Mouse (Mus musculus) midbrain, embryonic 11.5 days (tissue): ENCODE results near the gene Hilpda. TPM values are rescaled to one million over a fixed set of nuclear protein-coding genes. Genes with fewer than 3 reads are reported as not detected.

Source experiments
- ATAC-seq: fragments of 200-750 bp; cut with Nextera tagmentation; 2 replicates; pipeline ENCODE4 v1.8.0; 2017; ENCODE audit warnings: moderate TSS enrichment, moderate library complexity; ENCODE audit not compliant: low FRiP score
- DNase-seq: peaks from one replicate; pipeline ENCODE4 v3.0.0; 2015; ENCODE audit warnings: low spot score; ENCODE audit errors: missing footprints
- H3K27ac ChIP-seq: fragments of 300-500 bp; sonication (generic); 2 replicates; pipeline ENCODE4 v1.5.1; 2014; ENCODE audit warnings: low read depth, low read length
- H3K27me3 ChIP-seq: fragments of 300-500 bp; sonication (generic); 2 replicates; pipeline ENCODE4 v1.6.1; 2014; ENCODE audit warnings: mild to moderate bottlenecking, low read length, moderate library complexity, mixed read lengths; ENCODE audit not compliant: control insufficient read depth, insufficient read depth
- H3K36me3 ChIP-seq: fragments of 300-500 bp; sonication (generic); 2 replicates; pipeline ENCODE4 v1.6.1; 2014; ENCODE audit warnings: mild to moderate bottlenecking, low read length, moderate library complexity, mixed read lengths; ENCODE audit not compliant: control insufficient read depth, insufficient read depth
- H3K4me1 ChIP-seq: fragments of 300-500 bp; sonication (generic); 2 replicates; pipeline ENCODE4 v1.6.1; 2014; ENCODE audit warnings: low read length; ENCODE audit not compliant: control insufficient read depth, insufficient read depth
- H3K4me2 ChIP-seq: fragments of 300-500 bp; sonication (generic); 2 replicates; pipeline ENCODE4 v1.6.1; 2014; ENCODE audit warnings: mild to moderate bottlenecking, moderate library complexity
- H3K4me3 ChIP-seq: fragments of 300-500 bp; sonication (generic); 2 replicates; pipeline ENCODE4 v1.5.1; 2014; ENCODE audit warnings: low read depth, low read length
- H3K9ac ChIP-seq: fragments of 300-500 bp; sonication (generic); 2 replicates; pipeline ENCODE4 v1.6.1; 2014; ENCODE audit warnings: low read length
- H3K9me3 ChIP-seq: fragments of 300-500 bp; sonication (generic); 2 replicates; pipeline ENCODE4 v1.6.1; 2016; ENCODE audit warnings: low read length; ENCODE audit not compliant: control insufficient read depth
- WGBS: fragments of 180-500 bp; shearing (Covaris S2); extraction: QIAGEN DNeasy Blood & Tissue Kit; methylation state at CpG from one replicate; pipeline ENCODE4 v1.1.7; 2014; 5-methylcytosine and 5-hydroxymethylcytosine counted together
- polyA plus RNA-seq: library from polyadenylated mRNA; unstranded; fragments of >200 nt; fragmentation: Nextera tagmentation; extraction: Ambion mirVana; gene quantifications from 2 replicates; pipeline ENCODE4 v1.2.1, GENCODE M21; 2014

Hilpda gene
- polyA plus RNA-seq, 1 experiment from 2014 or later = 30.1 TPM

- H3K4me1 ChIP-seq = peaks cover 3% of the 10 kb centered on the region; the same call in 1 of the 2 replicates
- no peak overlapping the region for H3K4me3 ChIP-seq
- H3K27ac ChIP-seq = no peak overlapping the region
- H3K4me2 ChIP-seq = no peak overlapping the region
- no peaks in the 10 kb centered on the region for H3K9me3 ChIP-seq
- no peaks in the 10 kb centered on the region for H3K27me3 ChIP-seq
- H3K36me3 ChIP-seq = no peaks in the 10 kb centered on the region
- ATAC-seq = no peak
- no peak for DNase-seq
- 51% methylated on average over 5 of the region's 5 CpGs for WGBS
- H3K9ac ChIP-seq = no peak overlapping the region
These were observed 15.7 kb downstream of the Hilpda start for GRCm38 (mm10) chr6:29287944-29288343.

- Histone ChIP-seq H3K27ac (no peak overlapping the region), H3K4me2 (no peak overlapping the region), H3K27me3 (no peaks in the 10 kb centered on the region), H3K9ac (no peak overlapping the region), H3K4me1 (peaks cover 3% of the 10 kb centered on the region; the same call in 1 of the 2 replicates), H3K4me3 (no peak overlapping the region), H3K36me3 (no peaks in the 10 kb centered on the region), H3K9me3 (no peaks in the 10 kb centered on the region)
- no peak for ATAC-seq
- no peak for DNase-seq
- 68% methylated on average over 6 of the region's 6 CpGs for WGBS
These were observed 16.4 kb downstream of the Hilpda start for GRCm38 (mm10) chr6:29288651-29289050.

GRCm38 (mm10) chr6:29299112-29299511 is 26.8 kb downstream of the Hilpda start:
- Histone ChIP-seq H3K27ac (no peak overlapping the region), H3K9ac (no peak overlapping the region), H3K9me3 (no peaks in the 10 kb centered on the region), H3K4me3 (no peak overlapping the region), H3K4me2 (no peak overlapping the region), H3K27me3 (no peaks in the 10 kb centered on the region), H3K4me1 (no peaks in the 10 kb centered on the region), H3K36me3 (no peaks in the 10 kb centered on the region)
- ATAC-seq = no peak
- WGBS = 71% methylated on average over 2 of the region's 2 CpGs
- DNase-seq = no peak

- no peak for DNase-seq
- no peak for ATAC-seq
- H3K9me3 ChIP-seq = no peaks in the 10 kb centered on the region
- no peak overlapping the region for H3K9ac ChIP-seq
- no peak overlapping the region for H3K27ac ChIP-seq
- H3K4me1 ChIP-seq = no peaks in the 10 kb centered on the region
- no peak overlapping the region for H3K4me3 ChIP-seq
- H3K27me3 ChIP-seq = no peaks in the 10 kb centered on the region
- no peaks in the 10 kb centered on the region for H3K36me3 ChIP-seq
- no peak overlapping the region for H3K4me2 ChIP-seq
These were observed 31.0 kb downstream of the Hilpda start for GRCm38 (mm10) chr6:29303251-29303650.

- Histone ChIP-seq H3K4me1 (no peaks in the 10 kb centered on the region), H3K9me3 (no peaks in the 10 kb centered on the region), H3K27ac (no peak overlapping the region), H3K4me3 (no peak overlapping the region), H3K27me3 (no peaks in the 10 kb centered on the region), H3K36me3 (no peaks in the 10 kb centered on the region), H3K9ac (no peak overlapping the region), H3K4me2 (no peak overlapping the region)
- WGBS = 49% methylated on average over 5 of the region's 5 CpGs
- DNase-seq = no peak
- ATAC-seq = no peak
These were observed 31.4 kb downstream of the Hilpda start for GRCm38 (mm10) chr6:29303726-29304125.

- no peak for ATAC-seq
- H3K4me2 ChIP-seq = no peak overlapping the region
- H3K36me3 ChIP-seq = no peaks in the 10 kb centered on the region
- 92% methylated on average over 4 of the region's 4 CpGs for WGBS
- H3K4me1 ChIP-seq = no peaks in the 10 kb centered on the region
- no peaks in the 10 kb centered on the region for H3K9me3 ChIP-seq
- H3K4me3 ChIP-seq = no peak overlapping the region
- no peaks in the 10 kb centered on the region for H3K27me3 ChIP-seq
- H3K27ac ChIP-seq = no peak overlapping the region
- H3K9ac ChIP-seq = no peak overlapping the region
- no peak for DNase-seq
These were observed 33.2 kb downstream of the Hilpda start for GRCm38 (mm10) chr6:29305462-29305861.

GRCm38 (mm10) chr6:29308846-29309605 is 36.7 kb downstream of the Hilpda start:
- H3K27ac ChIP-seq = no peak overlapping the region
- no peak overlapping the region for H3K9ac ChIP-seq
- no peaks in the 10 kb centered on the region for H3K4me1 ChIP-seq

GRCm38 (mm10) chr6:29313690-29314202 is 41.5 kb downstream of the Hilpda start:
- 76% methylated on average over 14 of the region's 14 CpGs for WGBS
- no peaks in the 10 kb centered on the region for H3K4me1 ChIP-seq
- H3K4me3 ChIP-seq = no peak overlapping the region
- no peak overlapping the region for H3K27ac ChIP-seq
- no peak for ATAC-seq
- DNase-seq = no peak
- H3K4me2 ChIP-seq = no peak overlapping the region
- no peaks in the 10 kb centered on the region for H3K27me3 ChIP-seq
- H3K9me3 ChIP-seq = no peaks in the 10 kb centered on the region
- H3K9ac ChIP-seq = no peak overlapping the region
- no peaks in the 10 kb centered on the region for H3K36me3 ChIP-seq

More at GRCm38 (mm10) chr6:29308846-29309605, 36.7 kb downstream of the Hilpda start:
- DNase-seq (no peak), ATAC-seq (no peak)
- Histone ChIP-seq H3K9me3 (no peaks in the 10 kb centered on the region), H3K4me2 (no peak overlapping the region), H3K27me3 (no peaks in the 10 kb centered on the region), H3K36me3 (no peaks in the 10 kb centered on the region), H3K4me3 (no peak overlapping the region)
- WGBS = 90% methylated on average over 16 of the region's 16 CpGs

- Histone ChIP-seq H3K4me1 (no peaks in the 10 kb centered on the region), H3K27ac (no peak overlapping the region), H3K27me3 (no peaks in the 10 kb centered on the region), H3K9ac (no peak overlapping the region), H3K36me3 (no peaks in the 10 kb centered on the region), H3K4me3 (no peak overlapping the region), H3K9me3 (no peaks in the 10 kb centered on the region), H3K4me2 (no peak overlapping the region)
- no peak for DNase-seq
- no peak for ATAC-seq
- 81% methylated on average over 2 of the region's 2 CpGs for WGBS
These were observed 45.0 kb downstream of the Hilpda start for GRCm38 (mm10) chr6:29317286-29317685.
